ENCODE assay signal across 26 mouse cellular contexts in the genomic region with DNA sequence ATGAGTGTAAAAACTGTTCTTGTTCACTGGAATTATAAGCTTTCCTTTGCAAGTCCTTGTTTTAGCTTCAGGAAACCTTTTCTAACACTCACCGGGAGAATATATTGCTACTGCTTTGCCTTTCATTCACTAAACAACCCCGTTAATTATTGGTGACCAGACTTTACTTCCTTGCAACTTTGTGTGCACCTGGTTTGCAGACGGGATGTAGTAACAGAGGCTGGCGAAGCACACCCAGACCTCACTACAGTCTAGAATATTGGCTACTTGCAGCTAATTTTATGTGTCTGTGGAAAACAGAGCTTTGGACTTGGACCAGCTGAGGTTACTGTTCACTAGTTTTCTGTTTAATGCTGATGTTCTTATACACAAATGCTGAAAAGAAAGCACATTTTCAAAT.
"Had no signal": no experiment of that assay in that cellular context is flagged by ENCODE, and none has a peak within 500 bp of the region (broad histone marks: within the 10 kb centered on the region; RNA-seq: fewer than 3 reads in every experiment).

No protein-coding gene starts in this region.

- H3K4me2 ChIP-seq: heart, embryonic 11.5 days; hindbrain, embryonic 12.5 days; hindbrain, embryonic 14.5 days; intestine, embryonic 15.5 days; limb, embryonic 15.5 days; liver, embryonic 13.5 days; liver, embryonic 15.5 days had no signal

- H3K4me3 ChIP-seq: gastrocnemius, adult 2 months; heart, adult 2 months; hindbrain, embryonic 10.5 days; hindbrain, embryonic 12.5 days; intestine, embryonic 15.5 days; layer of hippocampus, adult 2 months; left cerebral cortex, adult 2 months; limb, embryonic 15.5 days; liver, embryonic 13.5 days; liver, embryonic 15.5 days had no signal

- H3K27me3 ChIP-seq: hindbrain, embryonic 12.5 days; intestine, embryonic 15.5 days; limb, embryonic 15.5 days; liver, embryonic 13.5 days; liver, embryonic 15.5 days had no signal

- ATAC-seq: forebrain, postnatal 0 days; hindbrain, embryonic 16.5 days; inflammation-experienced regulatory T-cells, adult 6 months; intestine, embryonic 15.5 days; intestine, postnatal 0 days; liver, postnatal 0 days had no signal

- H3K27ac ChIP-seq: gastrocnemius, adult 2 months; heart, adult 2 months; hindbrain, embryonic 10.5 days; hindbrain, embryonic 12.5 days; hindbrain, embryonic 14.5 days; intestine, embryonic 15.5 days; layer of hippocampus, adult 2 months; left cerebral cortex, adult 2 months; limb, embryonic 15.5 days; liver, embryonic 13.5 days; liver, embryonic 15.5 days had no signal

- H3K9ac ChIP-seq: forebrain, postnatal 0 days; hindbrain, embryonic 12.5 days; hindbrain, embryonic 14.5 days; intestine, embryonic 15.5 days; limb, embryonic 15.5 days; liver, embryonic 13.5 days; liver, embryonic 15.5 days; liver, postnatal 0 days had no signal

- H3K4me1 ChIP-seq: hindbrain, embryonic 10.5 days; hindbrain, embryonic 12.5 days; intestine, embryonic 15.5 days; limb, embryonic 15.5 days; liver, embryonic 13.5 days; liver, embryonic 15.5 days had no signal

- DNase-seq: forebrain, postnatal 0 days; gastrocnemius, adult 2 months; gastrocnemius, postnatal 14 days; gastrocnemius, postnatal 36 days; heart, adult 11 months; heart, adult 2 months; heart, postnatal 10 days; heart, postnatal 4 days; kidney, adult 18-20 months; kidney, postnatal 10 days; kidney, postnatal 36 days; liver, embryonic 13.5 days; liver, postnatal 0 days; lung, adult 2 months had no signal

- H3K9me3 ChIP-seq: hindbrain, embryonic 10.5 days; hindbrain, embryonic 12.5 days; intestine, embryonic 15.5 days; limb, embryonic 15.5 days; liver, embryonic 13.5 days; liver, embryonic 15.5 days had no signal

- H3K36me3 ChIP-seq: hindbrain, embryonic 10.5 days; hindbrain, embryonic 12.5 days; intestine, embryonic 15.5 days; limb, embryonic 15.5 days; liver, embryonic 13.5 days; liver, embryonic 15.5 days had no signal
